Mouse (Mus musculus): ENCODE measurements around the gene Btbd1.
"Not testable (repeated sequence)": the region's sequence is repeated elsewhere in the genome, so short reads cannot be mapped to it uniquely, and the experiment has no call there.

Btbd1 gene

GRCm38 (mm10) chr7:81849214-81849613 is 20.0 kb upstream of the Btbd1 start:
- DNase-seq: no peak

GRCm38 (mm10) chr7:81847777-81848176 is 18.5 kb upstream of the Btbd1 start:
- DNase-seq: no peak

GRCm38 (mm10) chr7:81847010-81847409 is 17.8 kb upstream of the Btbd1 start:
- DNase-seq: no peak

GRCm38 (mm10) chr7:81846008-81846407 is 16.8 kb upstream of the Btbd1 start:
- DNase-seq: no peak

- DNase-seq: no peak
Observed at GRCm38 (mm10) chr7:81845313-81845712, 16.1 kb upstream of the Btbd1 start.

- DNase-seq: no peak
Observed at GRCm38 (mm10) chr7:81844801-81845200, 15.6 kb upstream of the Btbd1 start.

GRCm38 (mm10) chr7:81843903-81844302 is 14.7 kb upstream of the Btbd1 start:
- no peak for DNase-seq

GRCm38 (mm10) chr7:81842998-81843397 is 13.8 kb upstream of the Btbd1 start:
- DNase-seq: no peak

- DNase-seq: no peak
Observed at GRCm38 (mm10) chr7:81842141-81842540, 12.9 kb upstream of the Btbd1 start.

- no peak for DNase-seq
Observed at GRCm38 (mm10) chr7:81841439-81841838, 12.2 kb upstream of the Btbd1 start.

GRCm38 (mm10) chr7:81840661-81841181 is 11.5 kb upstream of the Btbd1 start:
- DNase-seq: no peak

- no peak for DNase-seq
Observed at GRCm38 (mm10) chr7:81839746-81840145, 10.5 kb upstream of the Btbd1 start.

- not testable (repeated sequence) for DNase-seq
Observed at GRCm38 (mm10) chr7:81837771-81838170, 8.5 kb upstream of the Btbd1 start.

- no peak for DNase-seq
Observed at GRCm38 (mm10) chr7:81835430-81835829, 6.2 kb upstream of the Btbd1 start.

GRCm38 (mm10) chr7:81834847-81835246 is 5.6 kb upstream of the Btbd1 start:
- no peak for DNase-seq

GRCm38 (mm10) chr7:81828681-81829378 is 401 bp downstream of the Btbd1 start:
- DNase-seq: peak; percentile 71

- no peak for DNase-seq
Observed at GRCm38 (mm10) chr7:81827806-81828667, 1.2 kb downstream of the Btbd1 start.

- no peak for DNase-seq
Observed at GRCm38 (mm10) chr7:81825381-81825780, 3.9 kb downstream of the Btbd1 start.

- DNase-seq: no peak
Observed at GRCm38 (mm10) chr7:81824906-81825305, 4.3 kb downstream of the Btbd1 start.

GRCm38 (mm10) chr7:81806067-81806466 is 23.2 kb downstream of the Btbd1 start:
- DNase-seq: no peak

- peak; percentile 86 for DNase-seq
Observed at GRCm38 (mm10) chr7:81789095-81789757, 40.0 kb downstream of the Btbd1 start, which contains the start of gene 3110040N11Rik. 3110040N11Rik (minus strand) TSS chr7:81789478.

- DNase-seq: peak; percentile 18
Observed at GRCm38 (mm10) chr7:81788536-81788935, 40.7 kb downstream of the Btbd1 start.

GRCm38 (mm10) chr7:81777667-81778218 is 51.5 kb downstream of the Btbd1 start:
- no peak for DNase-seq
